Mouse (Mus musculus) cerebellum, postnatal 25 days (tissue): ENCODE data around the gene Tmem116.

Source experiments
- DNase-seq, 2 experiments: peaks; one replicate each; pipeline ENCODE4 v3.0.0; 2021; ENCODE audit warnings: mixed read lengths in 2 of 2

The Tmem116 gene

DNA sequence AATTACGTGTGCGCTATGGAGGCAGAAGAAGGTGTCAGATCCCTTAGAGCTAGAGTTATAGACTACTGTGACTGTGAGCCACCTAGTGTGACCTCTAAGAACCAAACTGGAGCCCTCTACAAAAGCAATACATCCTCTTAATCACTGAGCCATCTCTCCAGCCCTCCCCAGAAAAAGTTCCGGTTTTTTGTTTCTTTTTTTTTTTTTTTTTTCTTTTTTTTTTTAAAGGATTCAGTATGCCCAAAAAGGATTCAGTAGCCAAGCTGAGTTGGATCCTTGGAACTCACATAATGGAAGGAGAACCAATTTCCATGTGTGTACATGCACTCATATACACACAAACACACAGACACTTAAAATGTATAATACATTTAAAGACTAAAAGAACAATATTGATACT lies 91.7 kb downstream of the Tmem116 start:
- DNase-seq: no peak

DNA sequence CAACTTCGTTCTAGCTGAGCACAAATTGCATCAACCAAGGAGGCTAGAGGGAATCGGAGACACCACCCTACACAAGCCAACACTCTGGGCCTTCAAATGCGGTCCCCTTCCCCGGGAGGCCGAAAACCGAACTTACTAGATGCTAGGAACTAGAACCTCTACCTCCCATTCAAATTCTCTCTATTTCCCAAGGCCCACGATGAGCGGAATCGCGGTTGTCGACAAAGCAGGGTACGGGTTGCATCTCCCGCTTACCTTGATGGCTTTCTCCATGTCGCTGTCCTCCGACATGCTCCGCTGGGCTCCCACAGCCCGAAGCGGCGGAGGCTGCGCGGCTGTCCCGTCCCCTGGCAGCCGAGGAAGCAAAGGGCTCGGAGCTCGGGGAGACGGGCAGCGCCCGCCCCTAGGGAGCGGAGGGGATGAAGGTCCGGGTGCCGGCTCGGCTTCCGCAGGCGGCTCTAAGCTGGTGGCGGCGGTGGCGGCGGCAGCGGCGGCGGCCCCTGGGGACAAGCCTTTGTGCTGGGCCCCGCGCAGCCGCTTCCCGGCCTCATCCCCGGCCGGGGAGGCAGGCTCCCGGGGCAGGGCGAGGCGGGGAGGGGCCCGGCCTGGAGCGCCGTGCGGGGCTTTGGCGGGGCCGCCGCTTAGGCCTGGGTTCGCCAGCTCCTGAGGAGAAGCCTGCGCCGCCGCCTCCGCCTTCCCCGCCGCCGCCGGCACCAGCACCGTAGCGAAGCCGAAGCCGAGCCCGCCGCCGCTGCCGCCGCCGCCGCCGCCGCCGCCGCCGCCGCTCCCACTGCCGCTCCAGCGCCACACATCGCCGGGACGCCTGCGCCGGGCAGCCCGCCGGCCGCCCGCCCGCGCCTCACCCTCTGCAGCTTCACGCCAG lies 93.5 kb downstream of the Tmem116 start, which contains the start of the genes Adam1a and Gm42878:
Gene Adam1a (minus strand): TSS at position 573 of the 883 bp plus-strand sequence.
Gene Gm42878 (minus strand): TSS at position 573 of the 883 bp plus-strand sequence.
- no peak for DNase-seq

DNA sequence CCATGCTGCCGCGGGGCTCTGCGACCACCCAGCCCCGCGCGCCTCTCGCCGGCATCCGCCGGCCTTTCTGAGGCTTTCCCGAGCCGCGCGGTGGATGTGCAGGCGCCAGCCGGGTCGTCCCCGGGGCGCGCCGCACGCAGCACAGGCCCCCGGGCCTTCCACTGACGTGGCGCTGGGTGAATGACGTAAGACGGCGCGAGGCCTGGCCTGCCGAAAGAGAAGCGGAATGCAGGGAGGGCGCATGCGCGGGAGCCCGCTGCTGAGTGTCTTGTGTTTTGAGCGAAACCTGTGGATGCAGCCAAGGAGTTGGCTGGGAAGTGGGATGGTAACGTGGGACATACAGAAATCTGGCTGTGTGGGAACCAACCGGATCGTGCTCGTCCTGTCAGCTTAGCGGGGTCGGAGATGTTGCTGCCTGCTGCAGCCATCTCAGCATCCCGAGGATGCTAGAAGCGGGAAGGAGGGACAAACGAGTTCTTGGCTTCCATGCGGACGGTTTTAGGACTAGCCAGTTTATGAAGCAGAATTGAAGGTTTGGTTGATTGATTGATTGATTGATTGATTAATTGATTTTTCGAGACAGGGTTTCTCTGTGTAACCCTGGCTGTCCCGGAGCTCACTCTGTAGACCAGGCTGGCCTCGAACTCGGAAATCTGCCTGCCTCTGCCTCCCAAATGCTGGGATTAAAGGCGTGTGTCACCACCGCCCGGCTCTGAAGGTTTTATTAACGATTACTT lies 94.3 kb downstream of the Tmem116 start, which contains the start of gene Mapkapk5:
Gene Mapkapk5 (minus strand): TSS at position 113 of the 737 bp plus-strand sequence.
- DNase-seq: peak; percentile 99 to 100

DNA sequence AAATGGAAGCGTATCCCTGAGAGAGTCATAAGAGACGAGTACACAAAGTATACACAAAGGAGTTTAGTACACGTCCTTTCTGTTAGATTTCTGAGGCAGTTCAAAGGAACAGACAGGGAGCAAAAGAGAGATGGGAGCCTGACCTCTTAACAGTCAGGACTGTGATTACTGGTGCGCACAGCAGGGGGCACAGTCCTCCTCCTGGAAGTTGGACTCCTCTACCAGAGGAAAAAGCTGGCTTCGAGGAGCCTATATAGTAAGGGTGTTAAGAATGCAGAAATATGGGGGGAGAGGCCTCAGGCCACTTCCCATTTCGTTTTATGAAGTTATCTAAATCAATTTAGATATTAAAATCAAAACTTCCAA lies 94.8 kb downstream of the Tmem116 start:
- peak; percentile 23 to 65 for DNase-seq

DNA sequence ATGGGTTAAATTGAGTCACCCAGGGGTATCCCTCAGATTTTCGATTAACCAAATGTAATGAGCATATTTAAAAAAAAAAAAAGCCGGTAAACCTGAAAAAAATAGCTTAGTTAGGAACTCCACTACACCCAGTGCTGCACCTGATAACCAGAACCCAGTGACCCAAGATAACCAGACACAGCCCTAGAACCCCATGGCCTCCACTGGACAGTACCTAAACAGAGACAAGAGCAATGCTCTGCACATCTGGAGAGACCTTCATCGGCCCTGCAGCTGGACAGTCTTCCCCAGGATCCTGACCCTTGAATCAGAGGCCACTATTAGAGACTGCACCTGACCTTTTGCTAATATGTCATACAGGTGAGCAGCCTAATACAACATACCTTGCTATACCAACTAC lies 95.4 kb downstream of the Tmem116 start:
- no peak for DNase-seq

DNA sequence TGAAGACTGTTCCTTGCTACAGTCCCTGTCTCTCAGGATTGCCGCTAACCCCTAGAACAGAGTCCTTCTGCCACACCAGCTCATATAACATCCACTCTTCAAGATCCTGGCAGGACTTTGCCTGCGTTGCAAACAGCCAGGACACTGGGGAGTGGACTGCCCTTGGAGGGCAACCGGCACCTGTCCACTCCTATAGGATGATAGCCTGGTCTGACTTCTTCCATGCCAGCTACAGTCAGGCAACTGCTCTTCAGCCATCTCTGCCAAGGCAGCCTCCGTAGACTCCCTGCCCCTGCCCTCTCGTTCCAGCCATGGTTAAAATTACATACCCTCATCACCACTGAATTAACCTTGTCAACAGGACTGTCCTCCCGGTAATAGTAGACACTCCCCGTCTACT lies 97.5 kb downstream of the Tmem116 start:
- DNase-seq: no peak

DNA sequence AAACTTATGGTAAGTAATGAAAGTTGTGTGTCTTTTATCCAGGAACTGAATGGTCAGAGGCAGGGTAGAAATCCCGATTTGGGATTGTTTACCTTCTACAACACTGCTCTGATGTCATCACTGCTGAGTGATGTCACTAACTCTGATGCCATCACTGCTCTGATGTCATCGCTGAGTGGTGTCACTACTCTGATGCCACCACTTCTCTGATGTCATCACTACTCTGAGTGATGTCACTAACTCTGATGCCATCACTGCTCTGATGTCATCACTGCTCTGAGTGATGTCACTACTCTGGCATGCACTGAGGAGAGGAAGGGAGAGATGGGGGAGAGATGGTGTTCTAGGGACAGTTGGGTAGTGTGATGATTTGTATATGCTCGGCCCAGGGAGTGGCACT lies 110.7 kb downstream of the Tmem116 start:
- no peak for DNase-seq

DNA sequence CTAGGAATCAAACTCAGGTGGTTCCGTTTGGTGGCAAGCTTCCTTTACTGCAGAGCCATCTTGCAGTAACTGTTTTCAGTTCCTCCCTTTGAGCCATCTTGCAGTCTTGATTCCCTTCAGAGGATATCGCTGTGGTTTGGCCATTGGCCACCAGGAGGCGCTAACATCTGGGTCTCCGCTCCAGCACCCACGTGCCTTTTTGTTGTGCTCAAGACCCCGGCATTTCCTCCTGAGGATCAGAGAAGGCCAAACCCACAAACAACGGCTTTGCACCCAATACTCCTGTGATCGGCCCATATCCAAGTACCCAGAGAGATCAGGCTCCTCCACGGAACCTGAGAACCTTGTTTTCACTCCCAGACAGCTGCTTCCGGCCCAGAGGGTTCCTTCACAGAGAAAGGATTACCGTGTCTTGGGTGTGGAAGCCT lies 112.8 kb downstream of the Tmem116 start:
- DNase-seq: peak; percentile 61 to 77

DNA sequence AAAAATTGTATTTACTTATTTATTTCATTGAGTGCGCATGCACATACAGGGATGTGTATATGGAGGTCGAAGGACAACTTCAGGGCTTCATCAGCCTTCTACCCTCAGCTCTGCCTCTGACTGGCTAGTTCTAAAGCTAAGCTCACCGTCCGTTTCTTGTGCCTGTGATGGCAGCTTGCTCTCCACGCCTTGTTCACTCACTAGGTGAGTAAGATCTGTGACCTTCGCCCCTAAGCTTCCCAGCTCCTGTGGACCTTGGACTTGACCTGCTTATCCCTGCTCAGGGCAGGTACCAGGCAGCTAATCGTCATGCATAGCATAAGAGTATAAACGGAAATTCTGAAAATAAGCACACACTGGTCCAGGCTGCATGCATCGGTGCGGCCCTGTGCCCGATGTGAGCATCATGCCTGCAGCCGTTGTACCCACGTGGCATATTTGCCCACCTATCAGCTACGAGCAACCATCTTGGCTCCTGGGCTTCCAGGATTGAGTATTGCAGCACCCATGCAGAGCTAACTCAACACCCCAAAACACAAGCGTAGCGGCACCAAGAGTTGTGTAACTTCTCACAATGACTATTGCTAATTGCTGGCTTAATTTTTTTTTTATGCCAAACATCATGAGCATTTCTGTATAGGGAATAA lies 114.5 kb downstream of the Tmem116 start:
- DNase-seq: no peak

DNA sequence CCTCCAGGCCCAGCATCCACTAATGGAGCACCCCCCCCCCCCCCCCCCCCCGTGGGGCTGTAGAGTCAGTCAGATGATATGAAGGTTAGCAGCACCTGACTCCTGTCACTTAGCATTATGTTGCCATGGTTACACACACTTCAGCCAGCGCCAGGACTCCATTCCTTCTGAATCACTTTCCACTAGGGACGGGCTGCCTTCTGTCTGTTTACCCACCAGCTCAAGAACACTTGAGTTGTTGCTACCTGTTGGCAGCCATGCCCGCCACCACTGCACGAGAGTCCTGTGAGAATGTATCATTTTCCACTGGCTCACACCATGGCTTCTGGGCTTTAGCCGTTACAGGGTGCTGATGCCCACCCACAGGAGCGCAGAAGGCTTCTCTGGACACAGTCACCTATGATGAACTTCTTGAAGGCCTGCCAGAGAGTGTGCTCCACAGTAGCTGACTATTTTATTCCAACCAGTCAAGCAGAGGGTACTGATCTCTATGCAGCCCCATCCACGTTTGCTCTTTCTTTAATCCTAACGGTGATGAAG lies 118.3 kb downstream of the Tmem116 start:
- no peak for DNase-seq

DNA sequence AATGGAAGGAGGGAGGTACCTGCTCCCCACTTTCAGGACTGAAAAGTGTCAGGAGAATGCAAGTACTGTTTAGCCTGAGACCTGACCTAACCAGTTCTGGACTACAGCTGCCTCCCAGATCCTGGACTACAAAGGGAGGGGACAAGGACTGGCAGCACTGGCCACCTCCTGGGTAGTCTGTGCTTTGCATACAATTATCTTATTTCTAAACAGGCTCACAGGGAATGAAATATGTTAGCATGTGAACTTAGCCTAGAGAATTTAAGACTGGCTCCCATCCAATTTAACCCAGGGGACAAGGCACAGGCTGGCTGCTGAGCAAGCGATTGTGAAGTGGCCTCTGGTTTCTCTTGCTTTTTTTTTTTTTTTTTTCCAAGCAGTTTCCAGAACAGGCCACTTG lies 119.1 kb downstream of the Tmem116 start:
- DNase-seq: no peak
